ENCODE assay signal across 11 mouse cellular contexts in the genomic region with DNA sequence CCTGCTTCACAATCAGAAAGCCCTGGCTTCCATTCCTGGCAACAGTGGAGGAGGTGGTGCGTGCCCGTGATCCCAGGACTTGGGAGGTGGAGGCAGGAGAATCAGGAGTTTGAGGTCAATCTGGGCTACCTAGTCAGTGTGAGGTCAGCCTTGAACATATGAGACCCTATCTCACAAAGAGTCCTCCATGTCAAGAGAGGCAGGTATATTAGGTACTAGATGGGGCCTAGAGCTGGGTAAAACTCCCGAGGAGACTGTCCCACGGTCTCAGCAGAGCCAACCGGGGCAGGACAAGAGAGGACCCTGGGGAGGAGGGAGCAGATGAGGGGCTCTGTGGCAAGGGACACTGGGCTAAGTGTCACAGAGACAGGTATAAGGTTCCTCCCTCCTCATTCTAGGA. TPM values are rescaled to one million over a fixed set of nuclear protein-coding genes. Genes with fewer than 3 reads are reported as not detected.
A peak's percentile ranks its signal among the peaks of the same experiment; 100 is the strongest.
DNase-seq lines count a peak whose midpoint lies in the region; ATAC-seq and TF ChIP-seq lines count a peak whose summit lies in the region.
"Had no signal": no experiment of that assay in that cellular context is flagged by ENCODE, and none has a peak within 500 bp of the region (broad histone marks: within the 10 kb centered on the region; RNA-seq: fewer than 3 reads in every experiment).

No protein-coding gene starts in this region.

- no peak for TF ChIP-seq EP300 in CH12.LX (IDR thresholded peaks at IDR 0.05; ENCODE audit: low read length)

- DNase-seq in heart, embryonic 10.5 days (ENCODE audit: low spot score): no peak
- DNase-seq in heart, postnatal 4 days: no peak
- DNase-seq in left cerebral cortex, adult 2 months (ENCODE audit: extremely low spot score in 1 of 2, low spot score in 2 of 2): no peak
- no peak for DNase-seq in left cerebral cortex, adult 9 months (ENCODE audit: low spot score in 2 of 2)
- no peak for DNase-seq in CH12.LX (ENCODE audit: extremely low read depth)
- no peak for DNase-seq in liver, embryonic 11.5 days (ENCODE audit: low spot score)
- DNase-seq in frontal cortex, postnatal 10 days (ENCODE audit: low spot score in 2 of 2): no peak
- DNase-seq in right cerebral cortex, adult 2 months (ENCODE audit: low spot score in 2 of 2): no peak
- DNase-seq: adrenal gland, postnatal 10 days; cerebellum, adult 18-20 months had no signal

- no peak for TF ChIP-seq RAD21 in CH12.LX (IDR thresholded peaks at IDR 0.05; ENCODE audit: low read depth, low read length)

- in situ Hi-C loops in CH12.LX (cut with MboI; ENCODE audit: low pct_ligation_motif_present, low pct_unique_long_range_greater_than_20kb, low sequenced_read_pairs): no loop called here

- H3K27me3 ChIP-seq in heart, embryonic 10.5 days (ENCODE audit: insufficient read depth, poor library complexity, severe bottlenecking): 0 out of 2 replicates have a peak, but pooled peaks cover 4% of the 10 kb centered on the region
- H3K27me3 ChIP-seq in CH12.LX (replicated peaks): no peaks in the 10 kb centered on the region
- H3K27me3 ChIP-seq in liver, embryonic 11.5 days (replicated peaks; ENCODE audit: control insufficient read depth, insufficient read depth, low read length): no peaks in the 10 kb centered on the region

- H3K9me3 ChIP-seq in heart, embryonic 10.5 days: no peaks in the 10 kb centered on the region
- no peaks in the 10 kb centered on the region for H3K9me3 ChIP-seq in CH12.LX (replicated peaks; ENCODE audit: low read length)
- no peaks in the 10 kb centered on the region for H3K9me3 ChIP-seq in liver, embryonic 11.5 days (ENCODE audit: control insufficient read depth, low read length)

- H3K79me2 ChIP-seq in CH12.LX (replicated peaks; ENCODE audit: control insufficient read depth, extremely low read depth, insufficient read depth, poor library complexity, severe bottlenecking): no peaks in the 10 kb centered on the region

- peaks cover 67% of the 10 kb centered on the region for H3K4me1 ChIP-seq in heart, embryonic 10.5 days
- peaks cover 31 to 54% of the 10 kb centered on the region in 2 experiments for H3K4me1 ChIP-seq in CH12.LX (ENCODE audit: control insufficient read depth in 1 of 2, insufficient read depth in 2 of 2)
- peaks cover 32% of the 10 kb centered on the region for H3K4me1 ChIP-seq in liver, embryonic 11.5 days (replicated peaks; ENCODE audit: control insufficient read depth, insufficient read depth, low read length)

- no peak for TF ChIP-seq CTCF in left cerebral cortex, adult 2 months (IDR thresholded peaks at IDR 0.05)
- no peak for TF ChIP-seq CTCF in CH12.LX (conservative IDR thresholded peaks at IDR 0.05 in 1 of 2, IDR thresholded peaks at IDR 0.05 in 1 of 2; ENCODE audit: low read depth in 2 of 2, low read length in 2 of 2)

- no peak overlapping the region for H3K4me3 ChIP-seq in heart, embryonic 10.5 days
- H3K4me3 ChIP-seq in left cerebral cortex, adult 2 months: no peak overlapping the region
- H3K4me3 ChIP-seq in CH12.LX (replicated peaks in 1 of 3; ENCODE audit: low read depth in 2 of 3, low read length in 2 of 3, poor library complexity in 1 of 3): peak overlapping the region; percentile 26 to 59 (median 54)
- peak overlapping the region; percentile 7; the same call in 1 of the 2 replicates for H3K4me3 ChIP-seq in liver, embryonic 11.5 days (ENCODE audit: low read depth, low read length)

- dilution Hi-C loops in CH12.LX (cut with MboI; ENCODE audit: extremely low pct_ligation_motif_present, extremely low pct_unique_long_range_greater_than_20kb, low sequenced_read_pairs): no loop called here

- peak overlapping the region; percentile 92 for H3K27ac ChIP-seq in heart, embryonic 10.5 days
- 0 out of 2 replicates have a peak overlapping the region, but pooled peaks have one; percentile 16 for H3K27ac ChIP-seq in left cerebral cortex, adult 2 months
- peak overlapping the region; percentile 7; the same call in 1 of the 2 replicates for H3K27ac ChIP-seq in CH12.LX (ENCODE audit: insufficient read depth, low read depth)
- H3K27ac ChIP-seq in liver, embryonic 11.5 days (ENCODE audit: low read depth, low read length): no peak overlapping the region

- WGBS in heart, embryonic 10.5 days: 86% methylated on average over 5 of the region's 5 CpGs
- 81% methylated on average over 5 of the region's 5 CpGs for WGBS in liver, embryonic 11.5 days

- H3K9ac ChIP-seq in CH12.LX (ENCODE audit: insufficient read depth, low read depth): no peak overlapping the region
- H3K9ac ChIP-seq in liver, embryonic 11.5 days (ENCODE audit: low read depth, low read length): no peak overlapping the region

- no peak overlapping the region; the same call in 1 of the 2 replicates for H3K4me2 ChIP-seq in CH12.LX (ENCODE audit: insufficient read depth, low read depth, poor library complexity, severe bottlenecking)
- peak overlapping the region; percentile 31 for H3K4me2 ChIP-seq in liver, embryonic 11.5 days
- H3K4me2 ChIP-seq: midbrain, embryonic 11.5 days had no signal

- H3K36me3 ChIP-seq in heart, embryonic 10.5 days: peaks cover 9% of the 10 kb centered on the region
- peaks cover 4 to 35% of the 10 kb centered on the region in 2 experiments for H3K36me3 ChIP-seq in CH12.LX (replicated peaks in 1 of 2; ENCODE audit: control insufficient read depth in 1 of 2, insufficient read depth in 1 of 2, low read length in 1 of 2)
- H3K36me3 ChIP-seq in liver, embryonic 11.5 days (ENCODE audit: control insufficient read depth, insufficient read depth, low read length): no peaks in the 10 kb centered on the region

- intact Hi-C loops in left cerebral cortex, adult 2 months (cut with DNase I): no loop called here

- no peak for TF ChIP-seq POLR2A in CH12.LX (IDR thresholded peaks at IDR 0.05; ENCODE audit: low read depth, low read length)

- no peak for ATAC-seq in liver, embryonic 11.5 days (replicated peaks; ENCODE audit: low FRiP score)

TF ChIP-seq in CH12.LX, 34 proteins besides CTCF, POLR2A, EP300 and RAD21:
- TF ChIP-seq KAT2A (IDR thresholded peaks at IDR 0.05; ENCODE audit: insufficient replicate concordance, low read length) (no peak), TCF12 (IDR thresholded peaks at IDR 0.05; ENCODE audit: low read depth, low read length) (no peak), JUN (IDR thresholded peaks at IDR 0.05; ENCODE audit: insufficient read depth, low read depth, low read length) (no peak), MEF2A (IDR thresholded peaks at IDR 0.05; ENCODE audit: borderline replicate concordance, low read depth, low read length) (no peak), ZC3H11A (IDR thresholded peaks at IDR 0.05; ENCODE audit: low read depth, low read length) (no peak), SMC3 (IDR thresholded peaks at IDR 0.05; ENCODE audit: low read depth, low read length) (no peak), IRF4 (IDR thresholded peaks at IDR 0.05; ENCODE audit: low read depth, low read length) (no peak), NRF1 (IDR thresholded peaks at IDR 0.05; ENCODE audit: low read depth, low read length) (no peak), TBP (conservative IDR thresholded peaks at IDR 0.05; ENCODE audit: low read depth, low read length) (no peak)

RNA-seq across cellular contexts. Expression of gene Limk1, which starts 10.9 kb away (rescaled TPM):
- 3.7 and 4.7 TPM in 2 replicates for polyA plus RNA-seq in heart, embryonic 10.5 days (2016; fragmentation: Nextera tagmentation; extraction: Ambion mirVana)
- 10 to 100 TPM; 13.5 to 14.9 TPM for total RNA-seq in heart, postnatal 4 days (2021)
- total RNA-seq in left cerebral cortex, adult 2 months (2021): 10 to 100 TPM; 59.8 to 65.4 TPM
- total RNA-seq in CH12.LX (2012; rRNA removed): 10.8 and 11.5 TPM in 2 replicates
- total RNA-seq in CH12.LX (2014; rRNA removed): 6.4 and 7.2 TPM in 2 replicates
- 24.5 and 27.7 TPM in 2 replicates for polyA plus RNA-seq in CH12.LX (2012; ENCODE audit: insufficient read length, low read depth)
- polyA plus RNA-seq in liver, embryonic 11.5 days (2014; fragmentation: Nextera tagmentation; extraction: Ambion mirVana): 1.7 and 1.8 TPM in 2 replicates

RNA-seq across cellular contexts. Expression of gene Eif4h, which starts 38.2 kb away (rescaled TPM):
- polyA plus RNA-seq in heart, embryonic 10.5 days (2016; fragmentation: Nextera tagmentation; extraction: Ambion mirVana): 435 and 453 TPM in 2 replicates
- total RNA-seq in heart, postnatal 4 days (2021): 100 to 1,000 TPM; 250 to 262 TPM
- 100 to 1,000 TPM; 319 to 322 TPM for total RNA-seq in left cerebral cortex, adult 2 months (2021)
- total RNA-seq in CH12.LX (2012; rRNA removed) (408 and 445 TPM in 2 replicates), CH12.LX (2014; rRNA removed) (432 and 470 TPM in 2 replicates)
- 391 and 417 TPM in 2 replicates for polyA plus RNA-seq in CH12.LX (2012; ENCODE audit: insufficient read length, low read depth)
- 401 and 428 TPM in 2 replicates for polyA plus RNA-seq in liver, embryonic 11.5 days (2014; fragmentation: Nextera tagmentation; extraction: Ambion mirVana)

Comparison
In these comparisons a context has a peak if more than half of its experiments do, and no peak if none do; other contexts are left out.
1. H3K4me3 ChIP-seq: peak in CH12.LX (3 of 3) and liver, embryonic 11.5 days (single experiment); none in heart, embryonic 10.5 days (single experiment) and left cerebral cortex, adult 2 months (single experiment).